Mouse (Mus musculus): ENCODE measurements around the gene Txlng. TPM values are rescaled to one million over a fixed set of nuclear protein-coding genes. Genes with fewer than 3 reads are reported as not detected.

The Txlng gene
- polyA plus RNA-seq, 3 experiments from 2014 or later: 23.1 to 27.5 (median 23.6) TPM

DNA sequence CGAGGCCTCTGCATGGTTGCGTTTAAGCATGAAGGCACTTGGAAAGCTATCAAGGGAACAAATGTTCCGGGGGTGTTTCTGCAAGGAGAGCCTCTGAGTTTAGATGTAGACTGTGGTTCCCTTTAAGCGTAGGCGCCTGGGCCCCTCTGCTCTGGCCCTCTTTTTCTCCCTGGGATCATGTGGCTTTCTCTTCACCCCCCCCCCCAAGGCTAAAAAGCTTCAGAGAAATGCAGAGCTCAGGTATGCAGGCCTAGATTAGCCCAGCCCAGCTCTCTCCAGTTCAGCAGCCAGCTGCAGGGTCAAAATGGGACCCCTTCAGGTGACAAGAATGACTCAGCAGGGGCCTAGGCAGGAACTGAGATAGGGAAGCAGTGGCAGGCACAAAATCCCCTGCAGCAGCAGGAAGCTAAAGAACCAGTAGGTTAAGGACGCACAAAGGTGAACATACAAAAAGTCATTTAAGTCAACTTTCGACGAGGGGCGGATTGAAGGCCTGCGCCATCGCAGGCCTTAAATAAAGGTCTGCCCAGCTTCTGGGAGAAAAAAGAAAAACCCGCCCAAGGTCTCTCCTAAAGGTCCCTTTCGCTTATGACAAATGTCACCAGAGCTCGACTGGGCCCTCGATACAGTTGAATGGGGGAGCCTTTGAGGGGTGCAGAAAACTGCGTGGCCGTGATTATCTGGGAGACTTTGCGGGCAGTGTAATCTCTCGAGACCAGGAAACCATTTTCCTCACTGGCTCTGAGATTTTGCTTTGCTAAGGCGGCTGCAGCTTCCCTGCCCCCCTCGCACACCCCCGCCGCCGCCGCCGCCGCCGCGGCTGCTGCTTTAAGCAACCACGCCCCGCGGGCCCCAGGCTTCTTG is 69.8 kb downstream of the Txlng start:
- ATAC-seq: peak; percentile 18

DNA sequence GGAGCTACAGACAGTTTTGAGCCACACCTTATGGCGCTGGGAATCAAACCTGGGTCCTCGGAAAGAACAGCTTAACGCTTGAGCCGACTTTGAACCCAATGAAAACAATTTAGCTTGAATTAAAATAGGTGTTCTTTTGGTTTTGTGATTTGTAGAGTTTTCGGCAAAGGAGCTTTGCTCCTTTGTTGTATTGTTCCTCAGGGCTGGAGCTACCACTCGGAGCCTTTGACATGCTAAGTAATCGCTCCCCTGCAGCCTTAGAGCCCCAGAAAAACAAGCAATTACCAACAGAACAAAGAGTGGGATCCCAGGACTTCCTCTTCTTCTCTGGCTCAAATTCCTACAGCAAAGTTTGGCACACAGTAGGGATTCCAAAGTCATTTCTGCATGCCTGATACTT is 73.2 kb downstream of the Txlng start:
- no peak for ATAC-seq

DNA sequence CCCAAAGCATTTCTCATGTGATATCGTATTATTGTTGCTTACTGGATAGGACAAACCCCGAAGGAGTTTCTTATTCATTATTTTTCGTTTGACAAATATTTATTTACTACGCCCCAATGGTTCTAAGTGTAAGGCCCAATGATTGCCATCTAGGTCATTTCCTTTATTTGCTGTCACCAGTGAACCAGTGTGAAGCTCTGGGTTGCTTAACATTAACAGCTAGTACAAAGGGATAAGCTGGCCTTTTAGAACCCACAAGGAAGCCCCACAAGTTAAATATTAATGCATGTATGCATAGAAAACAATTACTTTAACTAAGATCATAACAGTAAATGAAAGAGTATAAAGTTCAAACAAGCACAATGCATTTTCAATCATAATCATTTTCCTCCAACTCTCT is 74.9 kb downstream of the Txlng start:
- ATAC-seq: no peak

DNA sequence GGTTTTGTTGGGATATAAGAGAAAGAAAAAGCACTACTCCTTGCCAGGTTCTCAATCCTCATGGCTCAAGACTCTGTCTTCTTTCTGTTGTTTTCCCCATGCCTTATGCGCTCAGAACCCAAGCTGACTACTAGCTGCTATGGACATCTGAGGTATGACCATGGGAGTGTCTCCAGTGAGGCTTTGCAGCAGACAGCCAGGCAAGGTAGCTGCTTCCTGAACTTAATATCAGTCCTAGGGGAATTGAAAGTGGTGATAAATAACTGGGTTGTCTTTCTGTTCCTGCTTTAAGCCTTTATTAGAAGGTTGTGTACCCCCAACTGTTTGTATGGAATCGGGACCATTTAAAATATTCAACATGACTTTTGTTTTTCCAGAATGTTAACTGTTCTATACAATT is 76.8 kb downstream of the Txlng start:
- no peak for ATAC-seq

DNA sequence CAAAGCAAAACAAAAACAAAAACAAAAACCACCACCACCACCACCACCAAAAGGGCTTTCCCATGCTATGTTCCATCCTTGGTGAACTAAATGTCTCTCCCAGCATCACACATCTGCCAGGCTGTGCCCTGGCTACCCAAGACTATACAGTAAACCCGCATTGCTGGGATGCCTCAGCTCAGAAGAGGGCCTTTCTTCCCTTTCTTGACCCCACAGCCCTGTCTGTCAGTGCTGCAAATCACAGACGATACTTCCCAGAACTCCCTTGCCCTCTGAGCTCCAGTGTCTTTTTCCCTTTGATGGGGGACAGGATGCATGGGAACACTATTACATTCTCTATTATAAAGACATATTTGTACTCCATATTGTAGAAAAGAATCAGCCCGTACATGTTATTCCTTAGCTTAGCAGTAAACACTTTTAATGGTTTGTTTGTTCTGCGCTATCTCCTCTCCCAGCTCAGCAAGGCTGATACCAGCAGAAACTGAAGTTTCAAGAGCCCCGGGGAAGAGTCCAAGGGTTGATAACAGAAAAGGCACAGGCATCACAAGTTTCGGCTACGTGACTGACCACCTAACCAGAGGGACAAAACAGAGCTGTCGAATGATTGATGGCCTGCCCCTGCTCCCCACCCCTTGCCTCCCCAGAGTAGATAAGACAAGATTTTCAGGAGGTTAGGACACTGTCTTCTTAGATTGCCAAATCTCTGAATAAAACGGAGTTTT is 80.4 kb downstream of the Txlng start:
- ATAC-seq: no peak

DNA sequence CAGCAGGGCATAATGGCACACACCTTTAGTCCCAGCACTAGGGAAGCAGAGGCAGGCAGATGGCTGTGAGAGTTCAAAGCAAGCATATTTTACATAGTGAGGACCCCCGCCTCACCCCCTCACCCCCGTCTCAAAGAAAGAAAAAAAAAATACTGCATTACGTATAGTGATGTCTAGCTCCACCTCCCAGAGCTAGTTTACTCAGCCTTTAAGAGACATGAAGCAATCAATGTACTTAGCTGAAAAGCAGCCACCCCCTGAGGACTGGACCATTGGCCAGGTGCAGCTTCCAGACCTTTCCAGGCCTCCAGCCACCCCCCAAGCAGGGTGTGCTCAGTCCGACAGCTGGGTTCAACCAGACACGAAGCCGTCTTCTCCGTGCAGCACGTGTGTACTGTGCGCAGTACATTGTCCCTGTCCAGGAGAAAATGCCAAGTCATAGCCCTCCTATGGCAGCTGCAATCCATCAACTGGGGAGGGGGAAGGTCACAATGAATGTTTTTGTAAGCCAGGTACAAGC is 93.1 kb downstream of the Txlng start:
- ATAC-seq: no peak

DNA sequence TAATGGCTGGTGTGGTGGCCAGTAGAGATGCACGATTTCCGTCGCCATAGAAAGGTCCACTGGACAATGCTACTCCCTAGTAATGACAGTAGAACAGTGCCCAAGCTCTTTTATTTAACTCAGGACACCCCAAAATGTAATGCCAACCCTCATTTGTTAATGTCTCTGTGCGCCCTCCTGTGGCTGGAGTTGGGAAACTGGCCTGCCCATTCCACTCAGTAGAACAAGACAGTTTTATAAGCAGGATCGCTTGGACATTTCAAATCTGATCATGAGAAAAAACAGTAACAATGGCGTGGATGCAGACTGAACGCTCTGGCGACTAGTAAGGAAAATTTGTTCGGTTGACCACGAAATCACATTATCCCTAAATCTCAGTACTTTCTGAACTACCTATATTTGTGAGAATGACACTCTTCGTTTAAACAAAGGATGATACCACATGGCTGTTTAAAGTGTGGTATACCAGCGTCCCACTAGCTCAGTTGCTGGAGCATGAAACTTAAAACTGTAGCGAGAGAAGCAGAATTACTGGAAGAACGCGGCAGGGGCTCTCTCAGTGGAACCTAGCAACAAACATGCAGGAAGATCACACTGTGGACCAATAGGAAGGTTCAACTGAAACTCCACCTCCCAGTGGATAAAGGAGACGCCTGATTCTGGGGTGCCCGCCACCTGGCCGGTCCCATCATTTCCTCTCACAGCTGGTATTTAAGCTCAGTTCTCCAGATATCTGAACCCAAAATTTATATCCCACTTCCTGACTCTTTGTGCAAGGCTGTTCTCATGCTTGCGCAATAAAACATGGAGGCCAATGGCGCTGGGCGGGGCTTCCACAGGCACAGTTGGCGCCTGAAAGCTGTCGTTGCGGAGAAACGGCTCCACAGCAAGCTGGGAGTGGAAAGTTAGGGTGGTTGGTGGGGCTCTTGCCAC is 94.0 kb downstream of the Txlng start:
- peak; percentile 92 for ATAC-seq

DNA sequence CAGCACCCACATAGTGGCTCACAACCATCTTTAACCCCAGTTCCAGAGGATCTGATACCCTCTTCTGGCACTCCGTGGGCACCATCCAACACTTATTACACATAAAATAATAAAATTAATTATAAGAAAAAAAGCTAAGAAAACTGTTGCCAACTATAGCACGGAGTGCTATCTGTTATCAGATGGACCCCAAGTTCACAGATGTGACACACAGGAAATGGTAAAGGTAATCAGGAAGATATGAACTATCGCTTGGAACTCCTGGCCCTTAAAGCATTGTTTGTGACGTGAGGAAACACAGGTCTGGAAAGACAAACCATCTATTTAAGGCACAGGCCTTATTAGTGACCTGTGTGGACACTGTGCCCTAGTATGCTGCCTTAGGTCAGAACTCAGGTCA is 99.2 kb downstream of the Txlng start:
- ATAC-seq: no peak

Other genes starting within 250 kb of the Txlng start
- gene Reps2, start 185.8 kb downstream of the Txlng start, polyA plus RNA-seq (2017; shearing (Covaris generic)): not detected
- gene Rbbp7, start 69.1 kb downstream of the Txlng start, polyA plus RNA-seq (2017; shearing (Covaris generic)): 100 to 1,000 TPM; 127 to 201 (median 130) TPM
- 10 to 100 TPM; 13.4 to 14.6 (median 14.4) TPM for gene Syap1, start 59.0 kb upstream of the Txlng start, polyA plus RNA-seq (2017; shearing (Covaris generic))
- 100 to 1,000 TPM; 148 to 207 (median 187) TPM for gene Ctps2, start 71.8 kb upstream of the Txlng start, polyA plus RNA-seq (2017; shearing (Covaris generic))
- 1 to 10 TPM in 1 of 3 experiments, not detected in 2; 1.5 TPM for gene S100g, start 135.1 kb upstream of the Txlng start, polyA plus RNA-seq (2017; shearing (Covaris generic))

Measured in inflammation-experienced regulatory T-cells, adult 6 months (primary cell).